Mouse (Mus musculus): ENCODE measurements at regions not wholly inside any gene's neighbourhood (a gene's known extent, or its start where the extent isn't known, plus 50 kb on each side); places are given as distances from the start of the nearest gene placed in this dataset.

DNA sequence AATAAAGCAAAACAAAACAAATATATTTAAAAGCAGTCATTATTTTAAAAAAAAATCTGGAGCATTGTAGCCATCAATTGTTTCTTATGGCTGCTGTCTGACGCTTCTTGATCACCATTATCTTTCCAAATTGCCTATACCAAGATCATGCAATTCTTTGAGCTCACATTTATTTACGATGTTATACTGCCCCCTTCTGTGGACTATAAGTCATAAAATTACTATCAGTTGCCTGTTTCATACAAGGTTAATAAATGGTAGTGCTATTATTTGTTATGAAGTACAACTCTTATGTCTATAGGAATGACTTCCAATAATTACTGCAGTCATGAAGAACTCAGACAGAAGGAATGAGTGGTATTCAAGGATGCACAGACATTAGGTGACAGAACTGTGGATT, 57.3 kb upstream of the Eda2r start:
- TF ChIP-seq TCF3 (IDR thresholded peaks at IDR 0.05; ENCODE audit: insufficient read length, low read depth) (no peak), MYOD1 (IDR thresholded peaks at IDR 0.05; ENCODE audit: control insufficient read depth in 1 of 3, insufficient read length in 2 of 3, low read depth in 2 of 3) (no peak), CEBPB (IDR thresholded peaks at IDR 0.05; ENCODE audit: insufficient read depth, poor library complexity, severe bottlenecking) (no peak), MAX (IDR thresholded peaks at IDR 0.05; ENCODE audit: low read depth) (no peak), REST (IDR thresholded peaks at IDR 0.05; ENCODE audit: insufficient read depth, insufficient read length) (no peak), POLR2A (IDR thresholded peaks at IDR 0.05; ENCODE audit: insufficient read length, low read depth) (no peak), SRF (IDR thresholded peaks at IDR 0.05; ENCODE audit: control insufficient read depth, insufficient read length, low read depth) (no peak), E2F4 (IDR thresholded peaks at IDR 0.05; ENCODE audit: insufficient read depth) (no peak), USF1 (IDR thresholded peaks at IDR 0.05; ENCODE audit: low read depth) (no peak), TCF12 (IDR thresholded peaks at IDR 0.05; ENCODE audit: insufficient read depth, poor library complexity, severe bottlenecking) (no peak), POLR2AphosphoS2 (IDR thresholded peaks at IDR 0.05; ENCODE audit: insufficient read length, low read depth) (no peak), MYOG (IDR thresholded peaks at IDR 0.05; ENCODE audit: control insufficient read depth in 1 of 3, insufficient read depth in 1 of 3, insufficient read length in 2 of 3, low read depth in 2 of 3) (no peak)
- H3K79me2 ChIP-seq (ENCODE audit: control insufficient read depth, insufficient read depth) = no peaks in the 10 kb centered on the region
- no peaks in the 10 kb centered on the region for H3K36me3 ChIP-seq (ENCODE audit: control insufficient read depth, insufficient read depth)
- H3K4me3 ChIP-seq = no peak overlapping the region
- no peak overlapping the region for H3K4me2 ChIP-seq (ENCODE audit: low read depth)
- H3K27me3 ChIP-seq (ENCODE audit: control insufficient read depth, insufficient read depth, insufficient read length) = no peaks in the 10 kb centered on the region
- H3ac ChIP-seq (ENCODE audit: control insufficient read depth, insufficient read length) = no peak overlapping the region

DNA sequence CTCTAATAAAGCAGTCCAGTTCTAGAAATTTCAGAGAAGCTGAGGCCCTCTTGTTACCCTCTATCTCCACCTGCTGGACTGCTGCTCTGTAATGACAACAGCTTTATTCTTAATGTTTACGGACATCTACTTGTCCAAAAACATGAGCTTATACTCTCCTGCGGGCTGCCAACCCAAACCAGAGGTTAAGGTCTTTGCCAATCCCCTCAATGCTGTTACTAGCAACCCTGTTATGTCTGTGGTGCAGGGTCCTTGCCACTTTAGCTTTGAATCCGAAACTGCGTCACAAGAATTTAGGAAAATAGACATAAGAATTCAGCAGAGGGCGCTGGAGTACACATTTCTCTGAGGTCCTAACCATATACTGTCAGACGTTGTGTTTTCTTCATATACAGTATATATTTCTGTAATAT, 54.4 kb upstream of the Eda2r start:
- TF ChIP-seq TCF12 (IDR thresholded peaks at IDR 0.05; ENCODE audit: insufficient read depth, poor library complexity, severe bottlenecking) (no peak), TCF3 (IDR thresholded peaks at IDR 0.05; ENCODE audit: insufficient read length, low read depth) (no peak), SRF (IDR thresholded peaks at IDR 0.05; ENCODE audit: control insufficient read depth, insufficient read length, low read depth) (no peak), POLR2A (IDR thresholded peaks at IDR 0.05; ENCODE audit: insufficient read length, low read depth) (no peak), POLR2AphosphoS2 (IDR thresholded peaks at IDR 0.05; ENCODE audit: insufficient read length, low read depth) (no peak), MYOG (IDR thresholded peaks at IDR 0.05; ENCODE audit: control insufficient read depth in 1 of 3, insufficient read depth in 1 of 3, insufficient read length in 2 of 3, low read depth in 2 of 3) (no peak), MAX (IDR thresholded peaks at IDR 0.05; ENCODE audit: low read depth) (no peak), MYOD1 (IDR thresholded peaks at IDR 0.05; ENCODE audit: control insufficient read depth in 1 of 3, insufficient read length in 2 of 3, low read depth in 2 of 3) (no peak), CEBPB (IDR thresholded peaks at IDR 0.05; ENCODE audit: insufficient read depth, poor library complexity, severe bottlenecking) (no peak), REST (IDR thresholded peaks at IDR 0.05; ENCODE audit: insufficient read depth, insufficient read length) (no peak), USF1 (IDR thresholded peaks at IDR 0.05; ENCODE audit: low read depth) (no peak), E2F4 (IDR thresholded peaks at IDR 0.05; ENCODE audit: insufficient read depth) (no peak)
- H3K4me3 ChIP-seq = peak overlapping the region; percentile 11
- H3K4me2 ChIP-seq (ENCODE audit: low read depth) = peak overlapping the region; percentile 50

More for the DNA sequence above, 54.4 kb upstream of the Eda2r start:
- no peak overlapping the region for H3ac ChIP-seq (ENCODE audit: control insufficient read depth, insufficient read length)
- H3K36me3 ChIP-seq (ENCODE audit: control insufficient read depth, insufficient read depth) = no peaks in the 10 kb centered on the region
- no peaks in the 10 kb centered on the region for H3K79me2 ChIP-seq (ENCODE audit: control insufficient read depth, insufficient read depth)
- no peaks in the 10 kb centered on the region for H3K27me3 ChIP-seq (ENCODE audit: control insufficient read depth, insufficient read depth, insufficient read length)
